Mouse (Mus musculus): ENCODE measurements around the gene Arhgap32.

- TF ChIP-seq CTCF (IDR thresholded peaks at IDR 0.05; ENCODE audit: borderline replicate concordance, insufficient read depth, low read length): no peak
- no peak for TF ChIP-seq POLR2A (IDR thresholded peaks at IDR 0.05; ENCODE audit: low read depth, low read length)
Measured at GRCm38 (mm10) chr9:32156706-32157105, 40.8 kb downstream of the Arhgap32 start.
